Mouse (Mus musculus): ENCODE data around the gene Traf3. TPM values are rescaled to one million over a fixed set of nuclear protein-coding genes. Genes with fewer than 3 reads are reported as not detected.

The Traf3 gene
- polyA plus RNA-seq, 1 experiment from 2014 or later, result 8.9 TPM

- 27% methylated on average over 25 of the region's 25 CpGs for WGBS
- no peaks in the 10 kb centered on the region for H3K9me3 ChIP-seq
- peaks cover 30% of the 10 kb centered on the region for H3K4me1 ChIP-seq
- peak within 1 kb of the TSS; percentile 10; the same call in 1 of the 2 replicates for H3K4me3 ChIP-seq
- H3K4me2 ChIP-seq, result peak within 1 kb of the TSS; percentile 36
- no peak within 1 kb of the TSS for H3K9ac ChIP-seq
- H3K27ac ChIP-seq, result no peak within 1 kb of the TSS
- no peak for ATAC-seq (ENCODE audit: borderline replicate concordance, extremely low read depth, low FRiP score, low TSS enrichment)
- H3K27me3 ChIP-seq, result peaks cover 69% of the 10 kb centered on the region
- H3K36me3 ChIP-seq, result no peaks in the 10 kb centered on the region
Measured at GRCm38 (mm10) chr12:111270629-111271277, 104.6 kb downstream of the Traf3 start, which contains the start of gene Amn. TSS of gene Amn (plus strand) at chr12:111271095.

GRCm38 (mm10) chr12:111271406-111271805 lies 105.2 kb downstream of the Traf3 start:
- H3K9me3 ChIP-seq, result no peaks in the 10 kb centered on the region
- peak overlapping the region; percentile 10; the same call in 1 of the 2 replicates for H3K4me3 ChIP-seq
- ATAC-seq (ENCODE audit: borderline replicate concordance, extremely low read depth, low FRiP score, low TSS enrichment), result no peak
- WGBS, result 8% methylated on average over 25 of the region's 28 CpGs
- peak overlapping the region; percentile 36 for H3K4me2 ChIP-seq
- H3K36me3 ChIP-seq, result no peaks in the 10 kb centered on the region
- no peak overlapping the region for H3K9ac ChIP-seq
- peaks cover 33% of the 10 kb centered on the region for H3K4me1 ChIP-seq
- H3K27ac ChIP-seq, result no peak overlapping the region
- H3K27me3 ChIP-seq, result peaks cover 75% of the 10 kb centered on the region

- no peak for ATAC-seq (ENCODE audit: borderline replicate concordance, extremely low read depth, low FRiP score, low TSS enrichment)
- no peak overlapping the region for H3K27ac ChIP-seq
- H3K4me1 ChIP-seq, result peaks cover 33% of the 10 kb centered on the region
- H3K4me3 ChIP-seq, result peak overlapping the region; percentile 10; the same call in 1 of the 2 replicates
- H3K4me2 ChIP-seq, result peak overlapping the region; percentile 36; the same call in 1 of the 2 replicates
- H3K27me3 ChIP-seq, result peaks cover 81% of the 10 kb centered on the region
- 15% methylated on average over 8 of the region's 8 CpGs for WGBS
- H3K9me3 ChIP-seq, result no peaks in the 10 kb centered on the region
- H3K36me3 ChIP-seq, result no peaks in the 10 kb centered on the region
- H3K9ac ChIP-seq, result no peak overlapping the region
Measured at GRCm38 (mm10) chr12:111271966-111272365, 105.8 kb downstream of the Traf3 start.

- Histone ChIP-seq H3K4me1 (peaks cover 33% of the 10 kb centered on the region), H3K9ac (no peak overlapping the region), H3K4me3 (no peak overlapping the region), H3K27ac (no peak overlapping the region), H3K27me3 (peaks cover 85% of the 10 kb centered on the region), H3K36me3 (no peaks in the 10 kb centered on the region), H3K4me2 (no peak overlapping the region), H3K9me3 (no peaks in the 10 kb centered on the region)
- ATAC-seq (ENCODE audit: borderline replicate concordance, extremely low read depth, low FRiP score, low TSS enrichment), result no peak
- WGBS, result 20% methylated on average over 12 of the region's 12 CpGs
Measured at GRCm38 (mm10) chr12:111272420-111272819, 106.2 kb downstream of the Traf3 start.

- Histone ChIP-seq H3K27me3 (peaks cover 85% of the 10 kb centered on the region), H3K9me3 (peaks cover 3% of the 10 kb centered on the region; the same call in 1 of the 2 replicates), H3K4me3 (peak overlapping the region; percentile 37), H3K27ac (no peak overlapping the region), H3K4me2 (peak overlapping the region; percentile 79), H3K36me3 (no peaks in the 10 kb centered on the region), H3K4me1 (peaks cover 33% of the 10 kb centered on the region), H3K9ac (no peak overlapping the region)
- WGBS, result 3% methylated on average over 28 of the region's 28 CpGs
- no peak for ATAC-seq (ENCODE audit: borderline replicate concordance, extremely low read depth, low FRiP score, low TSS enrichment)
Measured at GRCm38 (mm10) chr12:111274006-111274405, 107.8 kb downstream of the Traf3 start.

- Histone ChIP-seq H3K27ac (no peak overlapping the region), H3K36me3 (no peaks in the 10 kb centered on the region), H3K4me2 (peak overlapping the region; percentile 79), H3K4me1 (peaks cover 33% of the 10 kb centered on the region), H3K27me3 (peaks cover 79% of the 10 kb centered on the region), H3K9me3 (peaks cover 5% of the 10 kb centered on the region; the same call in 1 of the 2 replicates), H3K9ac (peak overlapping the region; percentile 27; the same call in 1 of the 2 replicates), H3K4me3 (peak overlapping the region; percentile 37)
- no peak for ATAC-seq (ENCODE audit: borderline replicate concordance, extremely low read depth, low FRiP score, low TSS enrichment)
- WGBS, result 3% methylated on average over 80 of the region's 80 CpGs
Measured at GRCm38 (mm10) chr12:111274447-111275149, 108.4 kb downstream of the Traf3 start.

- Histone ChIP-seq H3K4me3 (peak overlapping the region; percentile 37), H3K9ac (no peak overlapping the region), H3K9me3 (peaks cover 5% of the 10 kb centered on the region; the same call in 1 of the 2 replicates), H3K36me3 (no peaks in the 10 kb centered on the region), H3K4me1 (peaks cover 33% of the 10 kb centered on the region), H3K27me3 (peaks cover 72% of the 10 kb centered on the region), H3K4me2 (peak overlapping the region; percentile 79), H3K27ac (no peak overlapping the region)
- 0 out of 2 replicates have a peak, but pooled peaks have one; percentile 13 for ATAC-seq (ENCODE audit: borderline replicate concordance, extremely low read depth, low FRiP score, low TSS enrichment)
- WGBS, result under 1% methylated on average over 53 of the region's 58 CpGs
Measured at GRCm38 (mm10) chr12:111275150-111275841, 109.1 kb downstream of the Traf3 start.

GRCm38 (mm10) chr12:111276371-111276770 lies 110.2 kb downstream of the Traf3 start:
- H3K27me3 ChIP-seq, result peaks cover 62% of the 10 kb centered on the region
- H3K36me3 ChIP-seq, result no peaks in the 10 kb centered on the region
- H3K4me2 ChIP-seq, result no peak overlapping the region
- no peak for ATAC-seq (ENCODE audit: borderline replicate concordance, extremely low read depth, low FRiP score, low TSS enrichment)
- no peak overlapping the region for H3K27ac ChIP-seq
- H3K9ac ChIP-seq, result no peak overlapping the region
- 39% methylated on average over 6 of the region's 6 CpGs for WGBS
- peaks cover 28% of the 10 kb centered on the region for H3K4me1 ChIP-seq
- H3K9me3 ChIP-seq, result peaks cover 5% of the 10 kb centered on the region; the same call in 1 of the 2 replicates
- no peak overlapping the region for H3K4me3 ChIP-seq

GRCm38 (mm10) chr12:111283573-111283972 lies 117.4 kb downstream of the Traf3 start:
- H3K9me3 ChIP-seq, result peaks cover 5% of the 10 kb centered on the region; the same call in 1 of the 2 replicates
- no peak overlapping the region for H3K27ac ChIP-seq
- H3K4me2 ChIP-seq, result no peak overlapping the region
- no peak for ATAC-seq (ENCODE audit: borderline replicate concordance, extremely low read depth, low FRiP score, low TSS enrichment)
- peaks cover 15% of the 10 kb centered on the region; the same call in 1 of the 2 replicates for H3K4me1 ChIP-seq
- 66% methylated on average over 4 of the region's 4 CpGs for WGBS
- no peaks in the 10 kb centered on the region for H3K36me3 ChIP-seq
- H3K4me3 ChIP-seq, result no peak overlapping the region
- H3K9ac ChIP-seq, result no peak overlapping the region
- no peaks in the 10 kb centered on the region for H3K27me3 ChIP-seq

- 24% methylated on average over 10 of the region's 10 CpGs for WGBS
- Histone ChIP-seq H3K27me3 (no peaks in the 10 kb centered on the region), H3K4me1 (peaks cover 15% of the 10 kb centered on the region; the same call in 1 of the 2 replicates), H3K9ac (no peak overlapping the region), H3K4me3 (0 out of 2 replicates have a peak overlapping the region, but pooled peaks have one; percentile 8), H3K4me2 (peak overlapping the region; percentile 39), H3K36me3 (no peaks in the 10 kb centered on the region), H3K27ac (no peak overlapping the region), H3K9me3 (no peaks in the 10 kb centered on the region)
- ATAC-seq (ENCODE audit: borderline replicate concordance, extremely low read depth, low FRiP score, low TSS enrichment), result peak; percentile 41; the same call in 1 of the 2 replicates
Measured at GRCm38 (mm10) chr12:111284532-111284931, 118.4 kb downstream of the Traf3 start.

- peaks cover 69% of the 10 kb centered on the region for H3K36me3 ChIP-seq
- H3K27me3 ChIP-seq, result no peaks in the 10 kb centered on the region
- WGBS, result 87% methylated on average over 12 of the region's 12 CpGs
- no peak for ATAC-seq (ENCODE audit: borderline replicate concordance, extremely low read depth, low FRiP score, low TSS enrichment)
- no peaks in the 10 kb centered on the region for H3K4me1 ChIP-seq
- no peak overlapping the region for H3K9ac ChIP-seq
- H3K4me3 ChIP-seq, result no peak overlapping the region
- no peaks in the 10 kb centered on the region for H3K9me3 ChIP-seq
- H3K4me2 ChIP-seq, result no peak overlapping the region
- no peak overlapping the region for H3K27ac ChIP-seq
Measured at GRCm38 (mm10) chr12:111293025-111293424, 126.9 kb downstream of the Traf3 start.

Measured in lung, embryonic 15.5 days (tissue).